In genomic region chr14:76164236-76164635, GRCm38 (mm10) we compare ENCODE assay signal across 19 mouse cellular contexts. TPM values are rescaled to one million over a fixed set of nuclear protein-coding genes. Genes with fewer than 3 reads are reported as not detected.
A peak's percentile ranks its signal among the peaks of the same experiment; 100 is the strongest.
DNase-seq lines count a peak whose midpoint lies in the region; ATAC-seq lines count a peak whose summit lies in the region.
"Had no signal": no experiment of that assay in that cellular context is flagged by ENCODE, and none has a peak within 500 bp of the region (broad histone marks: within the 10 kb centered on the region; RNA-seq: fewer than 3 reads in every experiment).

No protein-coding gene starts in this region.

- H3K27me3 ChIP-seq in hindbrain, embryonic 10.5 days (ENCODE audit: insufficient read depth, poor library complexity, severe bottlenecking): peaks cover 19% of the 10 kb centered on the region
- H3K27me3 ChIP-seq in hindbrain, embryonic 12.5 days: peaks cover 8% of the 10 kb centered on the region; the same call in 1 of the 2 replicates
- peaks cover 13% of the 10 kb centered on the region; the same call in 1 of the 2 replicates for H3K27me3 ChIP-seq in lung, embryonic 15.5 days
- peaks cover 6% of the 10 kb centered on the region for H3K27me3 ChIP-seq in embryonic facial prominence, embryonic 13.5 days

- WGBS in hindbrain, embryonic 10.5 days: 32% methylated on average over 11 of the region's 11 CpGs
- 25% methylated on average over 11 of the region's 11 CpGs for WGBS in hindbrain, embryonic 12.5 days
- 37% methylated on average over 11 of the region's 11 CpGs for WGBS in lung, embryonic 15.5 days
- 33% methylated on average over 11 of the region's 11 CpGs for WGBS in embryonic facial prominence, embryonic 13.5 days

- 0 out of 2 replicates have a peak overlapping the region, but pooled peaks have one; percentile 36 for H3K27ac ChIP-seq in hindbrain, embryonic 10.5 days
- no peak overlapping the region for H3K27ac ChIP-seq in hindbrain, embryonic 12.5 days
- no peak overlapping the region for H3K27ac ChIP-seq in lung, embryonic 15.5 days
- H3K27ac ChIP-seq in embryonic facial prominence, embryonic 13.5 days: no peak overlapping the region
- H3K27ac ChIP-seq: layer of hippocampus, adult 2 months had no signal

- no peaks in the 10 kb centered on the region for H3K36me3 ChIP-seq in hindbrain, embryonic 10.5 days
- H3K36me3 ChIP-seq in hindbrain, embryonic 12.5 days: no peaks in the 10 kb centered on the region
- no peaks in the 10 kb centered on the region for H3K36me3 ChIP-seq in lung, embryonic 15.5 days
- no peaks in the 10 kb centered on the region for H3K36me3 ChIP-seq in embryonic facial prominence, embryonic 13.5 days
- H3K36me3 ChIP-seq: limb, embryonic 15.5 days had no signal

- no peak for DNase-seq in hindbrain, embryonic 10.5 days (ENCODE audit: low spot score)
- DNase-seq in lung, adult 18-20 months: no peak
- peak; percentile 72 for DNase-seq in R1 (ENCODE audit: low read depth, low spot score)
- DNase-seq in thymus, postnatal 25 days: no peak
- no peak for DNase-seq in right cerebral cortex, postnatal 10 days (ENCODE audit: low spot score in 2 of 2)
- DNase-seq: adrenal gland, postnatal 14 days; cerebellum, adult 11 months; cerebellum, postnatal 14 days; gastrocnemius, postnatal 25 days; heart, postnatal 36 days; kidney, postnatal 10 days; lung, postnatal 14 days; thymus, postnatal 4 days had no signal

- H3K9ac ChIP-seq in hindbrain, embryonic 12.5 days: no peak overlapping the region
- no peak overlapping the region for H3K9ac ChIP-seq in lung, embryonic 15.5 days
- no peak overlapping the region for H3K9ac ChIP-seq in embryonic facial prominence, embryonic 13.5 days
- H3K9ac ChIP-seq: limb, embryonic 15.5 days had no signal

- peak overlapping the region; percentile 38; the same call in 1 of the 2 replicates for H3K4me3 ChIP-seq in hindbrain, embryonic 10.5 days
- no peak overlapping the region for H3K4me3 ChIP-seq in hindbrain, embryonic 12.5 days
- no peak overlapping the region for H3K4me3 ChIP-seq in lung, embryonic 15.5 days
- H3K4me3 ChIP-seq in embryonic facial prominence, embryonic 13.5 days: no peak overlapping the region

- peaks cover 16% of the 10 kb centered on the region for H3K4me1 ChIP-seq in hindbrain, embryonic 10.5 days (replicated peaks)
- peaks cover 12% of the 10 kb centered on the region for H3K4me1 ChIP-seq in hindbrain, embryonic 12.5 days
- H3K4me1 ChIP-seq in lung, embryonic 15.5 days: peaks cover 8% of the 10 kb centered on the region; the same call in 1 of the 2 replicates
- peaks cover 11% of the 10 kb centered on the region for H3K4me1 ChIP-seq in embryonic facial prominence, embryonic 13.5 days

- no peaks in the 10 kb centered on the region for H3K9me3 ChIP-seq in hindbrain, embryonic 10.5 days
- H3K9me3 ChIP-seq in hindbrain, embryonic 12.5 days (replicated peaks): peaks cover 7% of the 10 kb centered on the region
- H3K9me3 ChIP-seq in lung, embryonic 15.5 days: no peaks in the 10 kb centered on the region
- no peaks in the 10 kb centered on the region; the same call in 1 of the 2 replicates for H3K9me3 ChIP-seq in embryonic facial prominence, embryonic 13.5 days
- H3K9me3 ChIP-seq: limb, embryonic 15.5 days had no signal

- no peak for ATAC-seq in hindbrain, embryonic 12.5 days (ENCODE audit: low FRiP score)
- no peak for ATAC-seq in lung, embryonic 15.5 days (ENCODE audit: borderline replicate concordance, extremely low read depth, low FRiP score, low TSS enrichment)
- ATAC-seq in embryonic facial prominence, embryonic 13.5 days (ENCODE audit: insufficient number of reproducible peaks, insufficient read depth, low FRiP score, low TSS enrichment, low read depth): no peak
- ATAC-seq: forebrain, embryonic 14.5 days had no signal

- no peak overlapping the region for H3K4me2 ChIP-seq in hindbrain, embryonic 12.5 days (replicated peaks)
- H3K4me2 ChIP-seq in lung, embryonic 15.5 days: peak overlapping the region; percentile 44; the same call in 1 of the 2 replicates
- peak overlapping the region; percentile 48 for H3K4me2 ChIP-seq in embryonic facial prominence, embryonic 13.5 days

RNA-seq across cellular contexts. Expression of gene Nufip1, which starts 53.5 kb away (rescaled TPM):
- polyA plus RNA-seq in hindbrain, embryonic 10.5 days (2016; fragmentation: Nextera tagmentation; extraction: Ambion mirVana): 17.5 and 19.4 TPM in 2 replicates
- polyA plus RNA-seq in hindbrain, embryonic 12.5 days (2016; fragmentation: Nextera tagmentation; extraction: Ambion mirVana): 15.3 and 16.0 TPM in 2 replicates
- polyA plus RNA-seq in lung, embryonic 15.5 days (2015; fragmentation: Nextera tagmentation; extraction: Ambion mirVana): 15.3 and 16.5 TPM in 2 replicates
- polyA plus RNA-seq in embryonic facial prominence, embryonic 13.5 days (2015; fragmentation: Nextera tagmentation; extraction: Ambion mirVana): 16.7 and 18.0 TPM in 2 replicates

RNA-seq across cellular contexts. Expression of gene Gpalpp1, which starts 53.7 kb away (rescaled TPM):
- polyA plus RNA-seq in hindbrain, embryonic 10.5 days (2016; fragmentation: Nextera tagmentation; extraction: Ambion mirVana): 13.1 and 16.4 TPM in 2 replicates
- polyA plus RNA-seq in hindbrain, embryonic 12.5 days (2016; fragmentation: Nextera tagmentation; extraction: Ambion mirVana): 18.5 and 18.8 TPM in 2 replicates
- polyA plus RNA-seq in lung, embryonic 15.5 days (2015; fragmentation: Nextera tagmentation; extraction: Ambion mirVana): 12.1 and 12.5 TPM in 2 replicates
- 12.7 and 14.0 TPM in 2 replicates for polyA plus RNA-seq in embryonic facial prominence, embryonic 13.5 days (2015; fragmentation: Nextera tagmentation; extraction: Ambion mirVana)
